Mouse (Mus musculus): ENCODE measurements around the gene Scg5. TPM values are rescaled to one million over a fixed set of nuclear protein-coding genes. Genes with fewer than 3 reads are reported as not detected.

Scg5 gene
- total RNA-seq (2021), result 100 to 1,000 TPM; 497 to 544 TPM

DNA sequence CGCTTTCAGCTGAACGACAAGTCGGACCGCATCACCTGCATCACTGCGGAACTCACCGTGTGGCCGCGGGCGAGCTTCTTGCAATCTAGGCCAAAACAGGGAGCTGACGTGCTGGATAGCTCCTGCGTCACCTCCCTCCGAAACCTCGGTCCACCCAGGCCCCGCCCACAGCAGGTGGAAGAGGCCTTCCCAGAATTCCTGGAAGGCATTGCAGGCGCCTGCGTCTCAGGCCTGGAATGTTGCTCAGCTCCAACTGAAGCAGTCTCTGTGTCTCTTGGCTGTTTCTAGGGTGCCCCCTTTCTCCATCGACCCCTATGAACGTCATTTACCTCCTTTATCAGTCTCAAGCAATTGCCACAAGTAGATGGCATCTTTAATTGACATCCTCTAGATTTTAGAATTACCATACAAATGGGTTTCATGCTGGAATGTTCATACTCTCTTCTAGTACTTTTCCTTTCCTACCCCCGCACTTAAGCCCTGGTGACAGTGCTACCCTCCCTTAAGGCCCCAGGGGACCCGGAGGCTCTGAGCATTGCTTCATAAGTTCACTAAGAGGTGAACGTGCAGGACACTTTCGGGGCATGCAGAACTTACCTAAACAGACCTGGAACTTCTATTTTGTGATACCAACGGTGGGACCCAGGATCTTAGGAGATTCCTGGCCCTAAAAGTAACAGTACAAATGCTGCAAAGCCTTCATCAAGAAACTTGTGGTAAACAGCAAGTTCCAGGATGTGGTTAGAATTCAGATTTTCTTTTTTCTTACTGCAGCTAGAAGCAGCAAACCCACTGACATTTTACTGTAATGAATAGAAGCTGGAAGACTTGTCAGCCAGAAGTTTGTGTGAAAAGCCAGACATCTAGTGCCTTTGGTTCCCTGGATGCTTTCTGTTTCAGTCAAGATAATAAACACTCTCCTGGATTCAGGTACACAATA lies at the start of gene Scg5:
Scg5 (minus strand) TSS at position 179 of the 940 bp plus-strand sequence.
- DNase-seq (ENCODE audit: low spot score in 2 of 2), result peak; percentile 86 to 88
- intact Hi-C loops (cut with DNase I), result loop anchor here (5.0 kb wide), 1 partner anchor 292 kb away; no protein-coding TSS in a partner anchor

DNA sequence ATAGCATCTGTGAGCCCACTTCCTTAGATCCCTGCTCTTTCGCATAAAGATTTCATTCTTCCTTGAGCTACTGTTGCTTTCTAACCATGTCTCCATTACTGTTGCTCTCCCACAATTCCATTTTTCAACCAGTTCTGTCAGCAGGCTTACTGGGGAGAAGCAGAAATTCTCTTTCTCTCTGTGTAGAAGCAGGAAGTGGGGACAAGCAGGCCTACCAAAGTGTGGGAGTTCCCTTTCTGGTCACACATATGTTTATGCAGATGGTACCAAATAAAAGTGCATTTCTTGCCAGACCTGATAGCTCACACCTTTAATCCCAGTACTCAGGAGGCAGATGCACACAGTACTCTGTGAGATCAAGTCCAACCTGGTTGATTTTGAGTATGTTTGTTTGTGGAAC lies 41.2 kb upstream of the Scg5 start:
- intact Hi-C loops (cut with DNase I), result no loop called here
- DNase-seq (ENCODE audit: low spot score in 2 of 2), result no peak

DNA sequence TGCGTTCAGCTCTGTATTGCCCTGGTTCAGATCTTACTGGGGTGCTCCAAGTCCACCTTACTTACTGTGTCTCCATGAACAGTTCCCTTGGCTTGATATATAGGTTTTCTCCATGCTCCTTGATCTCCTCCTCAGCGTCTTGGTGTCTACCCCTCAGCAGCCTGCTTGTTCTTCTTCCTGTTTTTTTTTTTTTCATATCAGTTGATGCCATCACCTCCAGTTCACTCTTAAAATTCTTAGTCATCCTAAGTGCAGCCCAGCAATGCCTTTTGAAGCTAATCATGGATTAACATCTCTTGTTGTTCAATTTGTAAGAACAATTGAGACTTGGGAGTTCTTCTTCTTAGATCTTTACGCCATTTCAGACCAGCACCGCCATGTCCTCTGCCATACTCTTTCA lies 39.5 kb upstream of the Scg5 start:
- DNase-seq (ENCODE audit: low spot score in 2 of 2), result no peak
- intact Hi-C loops (cut with DNase I), result loop anchor here (5.0 kb wide), 1 partner anchor 224 kb away; no protein-coding TSS in a partner anchor

DNA sequence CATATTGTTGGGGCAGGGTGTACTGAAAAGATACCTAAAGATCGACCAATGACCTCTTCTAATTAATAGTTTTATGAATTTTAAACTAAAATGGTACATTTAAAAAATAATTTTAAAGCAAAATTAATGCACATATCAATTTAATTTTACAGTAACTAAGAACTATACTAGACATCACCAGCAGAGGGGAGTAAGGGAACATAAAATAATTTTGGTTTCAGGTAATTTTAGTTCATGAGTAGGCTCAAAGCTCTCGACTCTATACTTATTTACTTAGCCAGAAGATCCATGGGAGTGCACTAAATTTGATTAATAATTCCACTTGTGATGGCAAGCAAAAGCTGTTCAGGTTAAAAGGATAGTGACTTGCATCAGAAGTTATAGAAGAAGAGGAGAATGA lies 37.2 kb upstream of the Scg5 start:
- no peak for DNase-seq (ENCODE audit: low spot score in 2 of 2)
- intact Hi-C loops (cut with DNase I), result loop anchor here (1.0 to 5.0 kb wide), 2 partner anchors 226 to 279 kb away; no protein-coding TSS in a partner anchor

DNA sequence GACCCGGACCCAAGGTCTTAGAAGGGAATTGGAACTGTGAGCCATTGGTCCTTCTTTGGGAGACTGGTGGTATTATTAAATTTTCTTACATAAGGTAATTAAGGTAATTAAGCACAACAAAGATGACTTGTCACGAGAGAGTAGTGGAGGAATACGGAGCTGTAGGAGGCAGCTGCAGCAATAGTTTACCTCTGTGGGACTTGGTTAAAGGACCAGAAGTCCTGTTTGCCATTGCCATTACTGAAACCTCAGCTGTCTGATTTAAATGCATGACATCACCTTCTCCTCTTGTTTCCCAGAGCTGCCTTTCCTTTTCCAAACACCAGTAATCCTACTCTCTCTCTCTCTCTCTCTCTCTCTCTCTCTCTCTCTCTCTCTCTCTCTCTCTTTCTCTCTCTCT lies 20.2 kb upstream of the Scg5 start:
- DNase-seq (ENCODE audit: low spot score in 2 of 2), result no peak
- intact Hi-C loops (cut with DNase I), result no loop called here

DNA sequence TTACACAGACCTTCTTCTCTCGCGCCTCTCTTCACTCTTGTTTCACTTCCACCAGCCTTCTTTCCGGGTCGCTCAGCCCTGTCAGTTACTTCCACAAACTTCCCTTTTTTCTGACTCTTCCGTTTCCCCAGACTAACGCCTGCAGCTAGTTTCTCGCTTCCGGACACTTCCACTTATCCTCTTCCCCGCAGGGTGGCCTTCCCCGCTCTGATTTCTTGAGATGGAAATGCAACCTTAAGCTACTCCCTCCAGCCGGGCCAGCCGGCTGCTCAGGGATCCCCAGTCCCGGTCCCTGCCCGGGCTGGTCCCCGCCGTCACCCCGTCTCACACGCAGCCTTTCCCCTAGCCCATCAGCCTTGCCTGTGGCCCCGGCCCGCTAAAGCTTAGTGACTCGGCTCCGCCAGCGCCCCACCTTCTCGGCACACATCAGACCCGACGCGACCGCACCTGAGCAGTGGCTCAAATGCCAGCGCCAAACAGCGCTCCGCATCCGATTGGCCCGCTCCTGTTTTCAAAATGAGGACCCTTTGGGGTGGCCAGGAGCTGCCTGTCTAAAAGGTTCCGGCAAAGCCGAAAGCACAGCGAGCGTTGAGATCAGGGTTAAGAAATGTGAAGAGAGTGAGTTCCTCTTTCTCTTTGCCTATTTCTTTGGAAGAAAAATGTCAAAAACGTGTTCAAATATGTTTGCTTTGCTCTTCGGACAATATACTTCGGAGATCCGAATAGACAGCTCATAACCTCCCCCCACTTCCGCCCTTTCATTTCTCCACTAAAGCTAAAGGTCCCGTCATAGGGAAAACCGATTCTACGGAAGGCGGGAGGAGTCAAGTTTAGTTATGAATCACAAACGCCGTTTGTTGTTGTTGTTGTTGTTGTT lies 19.6 kb upstream of the Scg5 start, which contains the start of gene Arhgap11a:
Arhgap11a (minus strand) TSS at position 417 of the 877 bp plus-strand sequence.
- DNase-seq (ENCODE audit: low spot score in 2 of 2), result peak; percentile 88 to 91
- intact Hi-C loops (cut with DNase I), result no loop called here

DNA sequence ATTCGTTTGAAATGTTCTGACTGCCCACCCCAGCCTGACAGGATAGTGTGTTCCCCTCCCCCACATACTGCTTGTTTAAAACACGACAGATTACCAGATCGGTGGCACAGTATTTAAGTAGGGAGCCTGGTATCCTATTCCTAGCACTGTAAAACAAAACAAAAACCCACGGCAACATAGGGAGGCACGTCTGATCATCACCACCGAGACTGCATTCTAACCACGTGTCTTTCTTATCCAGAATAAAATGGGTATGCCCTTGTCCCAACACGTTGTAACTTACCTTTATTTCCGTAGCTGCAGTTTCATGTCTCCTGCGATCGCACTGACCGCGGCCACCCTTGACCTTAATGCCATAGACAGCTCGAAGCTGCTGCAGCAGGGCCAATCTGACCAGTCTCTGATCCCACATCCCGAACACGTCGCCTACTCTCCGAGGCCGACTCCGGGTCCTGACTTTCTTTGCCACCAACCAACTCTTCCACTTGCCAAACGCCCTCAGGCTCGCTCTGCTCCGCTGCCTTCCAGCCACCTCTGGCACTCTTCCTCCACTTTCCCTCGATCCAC lies 18.8 kb upstream of the Scg5 start:
- no peak for DNase-seq (ENCODE audit: low spot score in 2 of 2)
- intact Hi-C loops (cut with DNase I), result no loop called here

DNA sequence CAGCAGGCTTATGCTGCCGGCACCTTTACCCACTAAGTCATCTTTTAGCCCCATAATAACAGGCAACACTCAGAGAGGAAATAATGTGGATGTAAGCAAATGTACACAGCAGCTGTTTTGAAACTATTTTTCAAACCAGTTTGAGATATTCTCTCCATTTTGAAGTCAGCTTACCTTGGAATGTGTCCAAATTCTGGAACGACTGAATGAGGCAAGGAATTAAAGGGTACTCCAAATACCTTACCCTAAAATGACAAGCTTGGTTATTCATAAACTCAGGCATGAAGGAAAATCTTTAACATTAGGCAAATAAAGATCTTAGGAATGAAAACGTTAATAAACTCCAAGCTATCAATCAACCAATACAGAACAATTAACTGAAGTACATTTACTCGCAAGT lies 16.2 kb upstream of the Scg5 start:
- no peak for DNase-seq (ENCODE audit: low spot score in 2 of 2)
- intact Hi-C loops (cut with DNase I), result no loop called here

DNA sequence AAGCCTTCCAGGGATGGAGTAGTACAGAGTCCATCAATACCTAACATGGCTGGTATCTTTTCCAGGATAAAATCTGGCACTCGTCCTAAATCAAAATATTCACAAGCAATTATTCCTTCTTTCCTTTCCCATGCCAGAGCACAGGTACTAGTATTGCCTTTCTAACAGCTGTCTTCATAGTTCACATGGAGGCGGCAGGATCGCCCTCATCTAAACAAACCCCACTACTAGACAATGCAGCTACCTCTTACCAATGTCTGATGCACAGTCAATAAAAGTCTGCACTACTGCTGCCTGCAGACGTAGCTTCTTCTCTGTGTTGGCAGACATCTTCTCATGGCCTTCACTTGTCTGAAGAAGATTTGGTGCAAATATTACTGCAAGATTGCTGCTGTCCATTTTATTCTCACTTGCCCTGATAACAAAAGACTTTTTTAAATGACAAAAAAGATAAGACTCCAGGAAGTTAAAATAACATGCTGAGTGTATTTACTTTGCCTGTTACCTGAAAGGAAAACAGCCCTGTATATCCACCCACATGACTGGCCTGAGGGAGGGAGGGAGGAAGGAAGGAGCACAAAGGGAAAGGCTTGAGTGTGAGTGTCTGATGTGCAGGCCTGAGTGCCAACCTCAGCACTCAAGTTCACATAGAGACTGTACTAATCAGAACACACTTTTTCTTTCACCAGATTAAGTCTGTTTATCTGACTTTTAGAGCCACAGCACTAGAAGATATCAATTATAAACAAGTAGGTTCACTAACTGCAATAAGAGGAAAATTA lies 12.9 kb upstream of the Scg5 start:
- no peak for DNase-seq (ENCODE audit: low spot score in 2 of 2)
- intact Hi-C loops (cut with DNase I), result no loop called here

DNA sequence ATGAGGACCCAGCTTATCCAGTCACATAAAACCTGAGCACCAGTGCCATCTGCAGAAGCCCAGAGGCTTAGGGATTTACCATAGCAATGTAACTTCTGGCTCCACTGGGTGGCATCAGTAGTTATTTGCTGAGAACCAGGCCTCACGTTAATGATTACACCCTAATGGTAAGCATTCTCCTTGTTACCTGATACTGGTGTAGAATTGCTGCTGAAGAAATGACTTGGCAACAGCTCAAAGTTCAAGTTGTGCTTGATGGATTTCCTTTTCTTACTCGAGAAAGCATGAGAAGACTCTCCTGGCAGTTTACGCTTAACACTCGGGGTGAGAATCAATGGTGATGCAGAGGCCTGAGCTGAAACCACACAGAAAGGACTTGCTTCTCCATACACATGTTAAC lies 10.6 kb upstream of the Scg5 start:
- DNase-seq (ENCODE audit: low spot score in 2 of 2), result no peak
- intact Hi-C loops (cut with DNase I), result no loop called here

DNA sequence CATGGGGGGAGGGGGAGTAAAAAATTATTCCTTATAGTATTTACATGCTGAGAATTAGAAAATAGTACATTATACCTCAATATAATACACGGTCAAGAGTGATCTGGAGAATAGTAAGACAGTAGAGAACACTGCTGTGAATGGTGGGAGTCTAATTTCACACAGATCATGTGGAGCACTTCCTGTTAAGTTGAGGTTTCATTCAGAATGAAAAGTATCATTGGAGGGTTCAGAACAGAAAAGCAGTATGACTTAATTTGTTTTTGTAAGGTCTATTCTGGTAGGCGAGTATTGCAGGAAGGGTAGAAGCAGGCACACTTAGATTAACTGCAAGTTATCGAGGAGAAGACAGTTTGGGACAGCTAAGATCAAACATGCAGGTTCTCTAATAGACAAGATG lies 6.3 kb upstream of the Scg5 start:
- intact Hi-C loops (cut with DNase I), result no loop called here
- no peak for DNase-seq (ENCODE audit: low spot score in 2 of 2)

DNA sequence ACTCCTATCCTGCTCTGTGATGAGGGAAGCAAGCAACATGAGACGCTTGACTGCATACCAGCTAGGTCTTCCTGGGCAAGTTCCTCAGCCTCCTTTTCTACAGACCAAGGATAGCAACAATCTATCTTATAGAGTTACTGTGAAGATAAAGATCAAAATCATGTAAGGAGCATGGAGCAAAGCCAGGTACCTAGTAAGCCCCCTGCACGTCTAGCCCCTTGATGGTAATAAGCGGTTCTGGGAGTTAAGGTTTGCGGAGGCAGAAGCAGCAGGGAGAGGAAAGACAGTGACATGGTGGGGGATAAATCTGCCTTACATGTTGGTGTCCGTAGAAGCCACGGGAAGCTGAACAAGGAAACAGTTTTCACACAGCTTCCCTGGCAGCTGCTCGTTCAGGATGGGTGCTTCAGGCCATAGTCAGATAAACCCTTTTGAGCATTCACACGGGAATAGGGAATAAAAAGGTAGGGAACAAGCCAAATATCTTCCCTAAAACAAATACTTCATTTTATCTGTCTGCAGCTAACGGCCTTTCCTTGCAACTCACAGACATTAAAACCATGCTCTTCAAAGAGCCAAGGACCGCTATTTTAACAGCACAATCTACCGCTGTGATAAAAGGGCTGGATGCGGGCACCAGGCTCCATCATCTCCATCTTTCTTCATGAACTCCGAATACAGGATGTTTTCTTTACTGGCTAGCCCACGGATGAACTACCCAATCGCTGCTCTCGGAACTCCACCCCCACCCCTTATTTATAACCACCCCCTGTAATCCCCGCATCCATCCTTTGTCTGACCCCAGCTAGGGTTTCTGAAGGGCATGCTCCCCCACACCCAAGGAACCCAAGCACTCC lies 607 bp downstream of the Scg5 start:
- intact Hi-C loops (cut with DNase I), result loop anchor here (5.0 kb wide), 1 partner anchor 291 kb away; no protein-coding TSS in a partner anchor
- DNase-seq (ENCODE audit: low spot score in 2 of 2), result no peak

DNA sequence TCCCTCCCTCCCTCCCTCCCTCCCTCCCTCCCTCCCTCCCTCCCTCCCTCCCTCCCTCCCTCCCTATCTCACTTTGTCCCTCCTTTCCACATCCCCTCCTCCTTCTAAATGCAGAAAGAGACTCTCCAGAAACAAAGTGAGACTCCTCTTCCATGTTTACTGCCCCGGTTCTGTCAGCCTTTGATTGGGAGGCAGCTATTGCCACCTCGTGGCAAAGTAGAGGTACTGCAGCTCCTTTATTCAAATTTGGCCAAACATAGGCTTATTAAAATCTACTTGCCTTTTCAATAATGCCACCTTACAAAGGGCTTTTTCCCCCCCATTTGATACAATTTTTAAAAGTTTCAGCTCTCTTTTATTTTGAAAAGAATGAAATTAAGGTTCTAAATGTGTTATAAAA lies 5.0 kb downstream of the Scg5 start:
- intact Hi-C loops (cut with DNase I), result no loop called here
- DNase-seq (ENCODE audit: low spot score in 2 of 2), result no peak

DNA sequence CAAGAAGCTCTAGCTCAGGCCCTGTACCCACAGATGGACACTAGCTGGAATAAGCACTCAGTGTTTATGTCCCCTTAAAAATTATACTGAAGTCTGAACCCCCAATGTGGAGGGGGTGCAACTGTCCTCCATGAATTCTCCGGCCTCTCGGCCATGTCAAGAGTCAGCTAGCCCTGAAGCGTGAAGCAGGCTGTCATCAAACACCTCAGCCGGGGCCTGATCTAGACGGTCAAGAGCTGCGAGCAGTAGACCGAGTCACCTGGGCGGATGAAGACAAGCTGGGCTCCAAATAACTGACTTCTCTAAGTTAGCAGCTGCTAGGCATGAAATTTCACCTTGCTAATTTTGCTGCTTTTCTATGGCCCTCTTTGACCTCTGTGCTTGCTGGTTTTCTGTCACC lies 6.6 kb downstream of the Scg5 start:
- DNase-seq (ENCODE audit: low spot score in 2 of 2), result no peak
- intact Hi-C loops (cut with DNase I), result no loop called here

DNA sequence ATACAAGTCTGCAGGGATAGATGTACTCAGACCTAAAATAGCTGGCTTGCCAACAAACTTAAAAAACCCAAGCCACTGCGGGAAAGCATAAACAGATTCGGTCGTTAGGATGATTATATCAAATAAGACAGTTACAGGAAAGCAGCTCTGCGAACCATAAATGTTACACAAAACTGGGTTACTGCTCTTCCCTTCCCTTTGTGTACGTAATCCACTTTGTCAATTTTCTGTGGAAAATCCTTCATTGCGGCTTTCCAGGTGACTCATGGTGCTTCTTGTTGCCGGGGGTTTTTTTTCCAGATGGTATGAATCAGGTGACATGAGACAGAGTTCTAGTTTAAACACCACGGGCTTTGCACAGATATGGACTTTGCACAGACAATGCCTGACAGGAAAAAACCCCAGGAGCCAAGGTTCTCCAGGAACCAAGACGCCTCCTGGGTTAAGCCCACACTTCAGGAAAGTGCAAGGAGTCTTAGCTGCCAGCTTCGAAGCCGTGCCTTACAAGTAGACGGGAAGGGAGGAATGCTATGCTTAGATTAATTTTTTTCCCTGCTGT lies 7.7 kb downstream of the Scg5 start:
- DNase-seq (ENCODE audit: low spot score in 2 of 2), result no peak
- intact Hi-C loops (cut with DNase I), result no loop called here

DNA sequence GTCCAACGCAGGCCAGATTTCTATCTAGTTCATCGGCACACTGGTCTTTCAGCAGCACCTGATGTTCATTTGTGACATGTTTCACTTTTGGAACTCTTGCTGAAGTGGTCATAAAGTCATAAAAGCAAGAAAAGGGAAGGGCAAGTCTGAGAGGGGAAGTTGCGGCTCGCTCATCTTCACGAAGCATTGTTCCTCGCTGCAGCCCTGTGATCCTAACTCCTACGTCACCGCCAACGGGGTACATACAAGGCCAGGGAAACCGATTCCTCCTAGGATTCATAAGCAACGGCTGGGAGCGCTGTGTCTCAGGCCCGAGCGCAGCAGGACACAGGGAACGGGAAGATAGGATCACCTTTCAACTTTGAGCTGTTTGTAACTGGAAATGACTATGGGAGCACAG lies 8.8 kb downstream of the Scg5 start:
- no peak for DNase-seq (ENCODE audit: low spot score in 2 of 2)
- intact Hi-C loops (cut with DNase I), result no loop called here

DNA sequence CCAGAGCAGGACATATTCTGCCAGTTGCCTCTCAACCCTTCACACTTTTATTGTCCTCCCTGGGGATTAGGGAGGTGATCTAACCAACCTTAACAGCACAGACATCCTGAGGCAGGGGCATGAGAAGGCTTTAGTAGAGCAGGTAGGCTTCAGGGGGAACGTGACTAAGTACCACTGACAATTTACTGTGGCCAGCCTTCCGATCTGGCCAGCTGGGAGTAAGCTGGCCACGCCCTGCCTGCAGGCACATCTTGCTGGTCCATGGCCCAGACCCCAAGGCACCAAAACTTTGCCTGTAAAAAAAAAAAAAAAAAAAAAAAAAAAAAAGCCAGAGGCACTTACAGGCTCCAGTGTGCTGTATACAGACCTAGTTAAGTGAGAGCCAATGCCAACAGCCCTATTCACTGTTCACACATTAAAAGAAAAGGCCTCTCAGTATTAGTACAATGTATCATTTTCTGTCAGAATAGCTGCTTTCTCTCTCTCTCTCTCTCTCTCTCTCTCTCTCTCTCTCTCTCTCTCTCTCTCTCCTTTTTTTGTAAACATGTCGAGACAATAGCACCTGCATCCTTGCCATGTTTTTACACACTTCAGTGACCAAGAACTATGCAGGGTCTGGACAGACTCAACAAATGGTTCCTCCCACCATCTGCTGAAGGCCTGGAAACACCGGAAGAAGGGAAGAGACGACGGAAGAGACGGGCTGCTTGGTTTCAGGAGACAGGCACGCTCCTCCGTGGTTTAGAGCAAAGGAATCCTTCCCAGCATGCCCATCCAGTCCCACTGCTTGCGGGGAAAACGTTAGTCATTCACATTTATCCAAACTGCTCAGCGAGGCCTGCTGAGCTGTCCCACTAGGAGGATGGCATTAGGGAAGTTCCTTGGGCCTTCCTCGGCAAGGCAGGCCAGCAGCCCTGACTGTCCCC lies 11.0 kb downstream of the Scg5 start:
- no peak for DNase-seq (ENCODE audit: low spot score in 2 of 2)
- intact Hi-C loops (cut with DNase I), result no loop called here
